Mouse (Mus musculus) embryonic fibroblast, embryonic 13.5 days (primary cell): ENCODE data around the gene Gm43738. TPM values are rescaled to one million over a fixed set of nuclear protein-coding genes. Genes with fewer than 3 reads are reported as not detected.
A peak's percentile ranks its signal among the peaks of the same experiment; 100 is the strongest.
"Not testable (repeated sequence)": the region's sequence is repeated elsewhere in the genome, so short reads cannot be mapped to it uniquely, and the experiment has no call there.

Source experiments
- H3K27ac ChIP-seq: 2 replicates; pipeline ENCODE4 v1.5.1; 2012; ENCODE audit warnings: low read length, control low read depth, inconsistent platforms; ENCODE audit not compliant: insufficient read depth
- H3K4me1 ChIP-seq: 2 replicates; pipeline ENCODE4 v1.6.1; 2011; ENCODE audit warnings: low read length; ENCODE audit not compliant: control insufficient read depth, insufficient read depth
- H3K4me3 ChIP-seq: 2 replicates; pipeline ENCODE4 v1.5.1; 2011; ENCODE audit warnings: mild to moderate bottlenecking, control low read depth, low read length; ENCODE audit not compliant: insufficient read depth
- CTCF ChIP-seq: IDR thresholded peaks from 2 replicates; pipeline ENCODE4 v1.5.1; 2011; ENCODE audit warnings: mild to moderate bottlenecking, control low read depth, low read length, moderate library complexity, borderline replicate concordance; ENCODE audit not compliant: insufficient read depth
- POLR2A ChIP-seq: IDR thresholded peaks from 2 replicates; pipeline ENCODE4 v1.6.1; 2011; ENCODE audit warnings: low read depth, mild to moderate bottlenecking, control low read depth, low read length, moderate library complexity
- polyA plus RNA-seq: library from polyadenylated mRNA; stranded (reverse); fragments of >200 nt; gene quantifications from 2 replicates; pipeline ENCODE4 v1.2.4, GENCODE M21; 2011; ENCODE audit warnings: low read depth; ENCODE audit not compliant: missing spikeins, insufficient read length

The Gm43738 gene
- polyA plus RNA-seq, 1 experiment = not detected

GRCm38 (mm10) chr3:89090694-89091655, 9.9 kb downstream of the Gm43738 start:
- H3K27ac ChIP-seq = no peak overlapping the region; the same call in 1 of the 2 replicates
- TF ChIP-seq CTCF (peak; percentile 28; the same call in 1 of the 2 replicates), POLR2A (peak; percentile 65)
- H3K4me3 ChIP-seq = peak overlapping the region; percentile 47
- no peaks in the 10 kb centered on the region for H3K4me1 ChIP-seq

GRCm38 (mm10) chr3:89089882-89090591, 10.9 kb downstream of the Gm43738 start:
- peak; percentile 85 for TF ChIP-seq POLR2A
- TF ChIP-seq CTCF = no peak
- H3K4me3 ChIP-seq = peak overlapping the region; percentile 47
- no peaks in the 10 kb centered on the region for H3K4me1 ChIP-seq
- 0 out of 2 replicates have a peak overlapping the region, but pooled peaks have one; percentile 15 for H3K27ac ChIP-seq

- TF ChIP-seq CTCF (no peak), POLR2A (no peak)
Observed at GRCm38 (mm10) chr3:89088974-89089373, 11.9 kb downstream of the Gm43738 start.

GRCm38 (mm10) chr3:89087338-89088110, 13.4 kb downstream of the Gm43738 start:
- Histone ChIP-seq H3K4me1 (no peaks in the 10 kb centered on the region), H3K27ac (no peak overlapping the region), H3K4me3 (no peak overlapping the region)
- no peak for TF ChIP-seq CTCF
- TF ChIP-seq POLR2A = no peak

More at GRCm38 (mm10) chr3:89088974-89089373, 11.9 kb downstream of the Gm43738 start:
- peak overlapping the region; percentile 47; the same call in 1 of the 2 replicates for H3K4me3 ChIP-seq
- H3K4me1 ChIP-seq = no peaks in the 10 kb centered on the region
- no peak overlapping the region for H3K27ac ChIP-seq

- H3K4me1 ChIP-seq = no peaks in the 10 kb centered on the region
- H3K27ac ChIP-seq = no peak overlapping the region
- no peak overlapping the region for H3K4me3 ChIP-seq
- no peak for TF ChIP-seq POLR2A
- TF ChIP-seq CTCF = no peak
Observed at GRCm38 (mm10) chr3:89084654-89085190, 16.2 kb downstream of the Gm43738 start.

- no peak for TF ChIP-seq CTCF
- TF ChIP-seq POLR2A = no peak
Observed at GRCm38 (mm10) chr3:89084133-89084532, 16.8 kb downstream of the Gm43738 start.

GRCm38 (mm10) chr3:89082287-89082686, 18.6 kb downstream of the Gm43738 start:
- H3K27ac ChIP-seq, H3K4me3 ChIP-seq, H3K4me1 ChIP-seq: not testable (repeated sequence)

More at GRCm38 (mm10) chr3:89084133-89084532, 16.8 kb downstream of the Gm43738 start:
- Histone ChIP-seq H3K4me3 (no peak overlapping the region), H3K4me1 (no peaks in the 10 kb centered on the region), H3K27ac (no peak overlapping the region)

GRCm38 (mm10) chr3:89077383-89077782, 23.5 kb downstream of the Gm43738 start:
- no peaks in the 10 kb centered on the region for H3K4me1 ChIP-seq
- TF ChIP-seq CTCF (no peak), POLR2A (no peak)
- H3K27ac ChIP-seq = no peak overlapping the region
- H3K4me3 ChIP-seq = no peak overlapping the region

- TF ChIP-seq POLR2A (no peak), CTCF (no peak)
- no peaks in the 10 kb centered on the region for H3K4me1 ChIP-seq
- no peak overlapping the region for H3K4me3 ChIP-seq
- H3K27ac ChIP-seq = no peak overlapping the region
Observed at GRCm38 (mm10) chr3:89067265-89067664, 33.6 kb downstream of the Gm43738 start.
